Mouse (Mus musculus): ENCODE measurements around the gene Dnajc11. TPM values are rescaled to one million over a fixed set of nuclear protein-coding genes. Genes with fewer than 3 reads are reported as not detected.

Dnajc11 gene
- polyA plus RNA-seq, 1 experiment from 2014 or later = 73.2 TPM

DNA sequence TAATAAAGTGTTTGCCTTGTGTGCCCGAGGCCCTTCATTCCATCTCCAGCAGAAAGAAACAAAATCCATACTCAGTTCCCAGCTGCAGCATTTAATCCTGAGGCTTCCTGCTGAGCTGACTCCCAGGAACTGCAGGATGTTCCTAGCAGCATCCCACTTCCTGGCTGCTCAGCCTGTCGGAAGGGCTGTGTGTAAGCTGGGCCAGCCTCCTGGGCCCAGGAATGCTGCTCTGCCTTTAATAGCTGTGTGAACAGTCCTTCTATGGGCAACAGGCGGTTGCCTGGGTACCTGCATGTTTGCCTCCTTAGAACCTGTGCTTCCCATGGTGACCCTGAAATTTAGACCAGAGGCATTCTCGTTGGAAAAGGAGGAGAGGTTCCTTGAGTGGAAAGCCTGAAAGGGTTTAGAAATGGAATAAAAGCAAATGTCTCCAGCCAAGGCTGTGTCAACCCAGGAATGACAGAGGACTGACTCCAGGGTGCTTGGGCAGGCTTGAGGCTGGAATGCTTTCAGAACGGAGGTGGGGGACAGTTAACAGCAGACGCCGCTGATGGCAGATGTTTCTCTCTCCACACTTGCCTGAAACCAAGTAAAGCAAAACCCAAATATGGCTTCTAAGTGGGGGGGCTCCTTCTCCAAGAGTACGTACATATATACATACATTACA lies 74.1 kb downstream of the Dnajc11 start:
- peaks cover 33% of the 10 kb centered on the region for H3K4me1 ChIP-seq (replicated peaks)
- WGBS = 12% methylated on average over 8 of the region's 8 CpGs

DNA sequence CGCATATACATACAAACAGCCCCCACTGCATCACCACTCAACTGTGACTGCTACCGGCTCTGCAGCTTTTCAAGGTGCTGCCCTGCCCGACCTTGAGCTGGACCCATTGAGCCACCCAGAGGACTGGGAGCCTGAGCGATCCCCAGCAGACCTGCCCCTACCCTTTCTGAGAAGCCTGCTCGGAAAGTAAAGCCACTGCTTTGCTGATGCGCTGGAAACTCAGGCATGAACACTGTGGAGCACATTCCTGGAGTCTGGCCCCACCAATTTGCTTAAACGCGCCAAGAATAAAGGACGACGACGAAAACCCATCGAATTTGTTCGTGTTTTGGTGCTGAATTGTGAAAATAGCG lies 74.6 kb downstream of the Dnajc11 start:
- H3K36me3 ChIP-seq = no peaks in the 10 kb centered on the region
- peaks cover 35% of the 10 kb centered on the region for H3K4me1 ChIP-seq (replicated peaks)
- ATAC-seq = no peak
- no peaks in the 10 kb centered on the region for H3K27me3 ChIP-seq (replicated peaks)
- peak overlapping the region; percentile 96 for H3K4me2 ChIP-seq (replicated peaks)
- H3K9me3 ChIP-seq = no peaks in the 10 kb centered on the region
- peak overlapping the region; percentile 79 for H3K4me3 ChIP-seq (replicated peaks)
- 1% methylated on average over 14 of the region's 14 CpGs for WGBS
- peak overlapping the region; percentile 65; the same call in 1 of the 2 replicates for H3K9ac ChIP-seq
- H3K27ac ChIP-seq = peak overlapping the region; percentile 91

More for the DNA sequence above, 74.1 kb downstream of the Dnajc11 start:
- H3K4me3 ChIP-seq (replicated peaks) = peak overlapping the region; percentile 79
- ATAC-seq = no peak
- H3K36me3 ChIP-seq = no peaks in the 10 kb centered on the region
- H3K9ac ChIP-seq = 0 out of 2 replicates have a peak overlapping the region, but pooled peaks have one; percentile 65
- H3K9me3 ChIP-seq = no peaks in the 10 kb centered on the region
- peak overlapping the region; percentile 96 for H3K4me2 ChIP-seq (replicated peaks)
- peak overlapping the region; percentile 91 for H3K27ac ChIP-seq
- no peaks in the 10 kb centered on the region for H3K27me3 ChIP-seq (replicated peaks)

DNA sequence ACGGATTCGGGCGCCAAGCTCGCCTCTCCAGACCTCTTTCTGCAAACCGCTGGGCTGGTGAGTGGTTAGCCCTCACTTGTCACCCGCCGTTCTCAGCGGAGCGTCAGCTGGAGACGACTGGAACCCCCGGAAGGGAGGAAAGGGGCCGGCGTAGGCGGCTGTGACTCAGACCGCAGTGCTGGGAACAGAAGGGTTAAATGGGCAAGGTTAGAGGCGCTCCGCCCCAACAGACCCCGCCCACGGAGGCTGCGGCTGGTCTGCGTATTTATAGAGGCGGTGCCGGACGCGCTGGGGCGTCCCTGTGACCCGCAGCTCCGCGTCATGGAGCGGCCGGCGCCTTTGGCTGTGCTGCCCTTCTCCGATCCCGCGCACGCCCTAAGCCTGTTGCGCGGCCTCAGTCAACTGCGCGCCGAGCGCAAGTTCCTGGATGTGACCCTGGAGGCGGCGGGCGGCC lies 75.2 kb downstream of the Dnajc11 start, which contains the start of gene Klhl21:
TSS of gene Klhl21 (plus strand) at position 182 of the 454 bp plus-strand sequence.
- WGBS = under 1% methylated on average over 45 of the region's 45 CpGs
- Histone ChIP-seq H3K9me3 (no peaks in the 10 kb centered on the region), H3K27me3 (replicated peaks) (no peaks in the 10 kb centered on the region), H3K9ac (peak within 1 kb of the TSS; percentile 65), H3K4me3 (replicated peaks) (peak within 1 kb of the TSS; percentile 79), H3K4me1 (replicated peaks) (peaks cover 38% of the 10 kb centered on the region), H3K36me3 (no peaks in the 10 kb centered on the region), H3K4me2 (replicated peaks) (peak within 1 kb of the TSS; percentile 96), H3K27ac (peak within 1 kb of the TSS; percentile 91)
- peak; percentile 93 for ATAC-seq

DNA sequence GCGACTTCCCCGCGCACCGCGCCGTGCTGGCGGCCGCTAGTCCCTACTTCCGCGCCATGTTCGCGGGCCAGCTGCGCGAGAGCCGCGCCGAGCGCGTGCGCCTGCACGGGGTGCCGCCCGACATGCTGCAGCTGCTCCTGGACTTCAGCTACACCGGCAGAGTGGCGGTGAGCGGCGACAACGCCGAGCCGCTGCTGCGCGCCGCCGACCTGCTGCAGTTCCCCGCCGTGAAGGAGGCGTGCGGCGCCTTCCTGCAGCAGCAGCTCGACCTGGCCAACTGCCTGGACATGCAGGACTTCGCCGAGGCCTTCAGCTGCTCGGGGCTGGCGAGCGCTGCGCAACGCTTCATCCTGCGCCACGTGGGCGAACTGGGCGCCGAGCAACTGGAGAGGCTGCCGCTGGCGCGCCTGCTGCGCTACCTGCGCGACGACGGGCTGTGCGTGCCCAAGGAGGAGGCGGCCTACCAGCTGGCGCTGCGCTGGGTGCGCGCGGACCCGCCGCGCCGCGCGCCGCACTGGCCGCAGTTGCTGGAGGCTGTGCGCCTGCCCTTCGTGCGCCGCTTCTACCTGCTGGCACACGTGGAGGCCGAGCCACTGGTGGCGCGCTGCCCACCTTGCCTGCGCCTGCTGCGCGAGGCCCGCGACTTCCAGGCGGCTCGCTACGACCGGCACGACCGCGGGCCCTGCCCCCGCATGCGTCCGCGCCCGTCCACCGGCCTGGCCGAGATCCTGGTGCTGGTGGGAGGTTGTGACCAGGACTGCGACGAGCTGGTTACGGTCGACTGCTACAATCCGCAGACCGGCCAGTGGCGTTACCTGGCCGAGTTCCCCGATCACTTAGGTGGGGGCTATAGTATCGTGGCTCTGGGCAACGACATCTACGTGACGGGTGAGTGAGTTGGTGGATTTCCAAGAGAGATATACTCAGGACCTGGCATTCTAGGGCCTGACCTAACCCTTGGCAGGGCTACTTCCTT lies 75.9 kb downstream of the Dnajc11 start:
- Histone ChIP-seq H3K4me1 (replicated peaks) (peaks cover 38% of the 10 kb centered on the region), H3K9ac (peak overlapping the region; percentile 65), H3K4me3 (replicated peaks) (peak overlapping the region; percentile 79), H3K27ac (peak overlapping the region; percentile 91), H3K4me2 (replicated peaks) (peak overlapping the region; percentile 96), H3K36me3 (no peaks in the 10 kb centered on the region), H3K9me3 (no peaks in the 10 kb centered on the region), H3K27me3 (replicated peaks) (no peaks in the 10 kb centered on the region)
- WGBS = under 1% methylated on average over 104 of the region's 115 CpGs
- peak; percentile 79 for ATAC-seq

DNA sequence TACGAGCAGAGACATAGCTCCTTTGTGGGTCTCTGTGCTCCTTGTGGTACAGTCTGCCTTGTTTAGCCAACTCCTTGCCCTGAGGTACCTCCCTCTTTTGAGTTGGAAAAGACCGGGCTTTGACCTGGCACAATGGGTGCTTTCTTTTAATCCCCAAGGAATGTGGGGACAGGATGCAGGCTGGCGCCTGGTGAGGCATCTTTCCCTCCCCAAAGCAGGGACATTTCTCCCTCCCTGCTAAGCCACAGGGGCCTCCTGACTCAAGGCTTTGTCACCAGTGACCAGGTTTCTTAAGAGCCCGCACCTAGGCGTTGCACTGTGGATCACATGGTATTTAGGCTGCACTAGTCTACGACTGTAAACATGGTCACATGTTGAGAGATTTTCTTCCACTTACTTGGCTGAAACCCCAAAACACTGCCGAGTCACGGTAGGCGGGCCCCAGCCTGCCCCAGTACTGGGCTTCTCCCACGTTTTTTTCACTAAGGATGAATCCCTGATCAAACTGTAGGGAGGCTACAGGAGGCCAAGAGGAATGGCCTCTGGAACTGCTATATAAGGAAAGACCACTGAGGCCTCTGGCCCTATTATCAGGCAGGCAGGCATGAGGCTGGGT lies 76.7 kb downstream of the Dnajc11 start:
- 2% methylated on average over 10 of the region's 10 CpGs for WGBS
- Histone ChIP-seq H3K36me3 (peaks cover 6% of the 10 kb centered on the region), H3K9me3 (no peaks in the 10 kb centered on the region), H3K4me1 (replicated peaks) (peaks cover 38% of the 10 kb centered on the region), H3K27me3 (replicated peaks) (no peaks in the 10 kb centered on the region), H3K4me3 (replicated peaks) (peak overlapping the region; percentile 79), H3K27ac (no peak overlapping the region), H3K9ac (peak overlapping the region; percentile 65), H3K4me2 (replicated peaks) (peak overlapping the region; percentile 96)
- ATAC-seq = peak; percentile 27

- no peak for ATAC-seq
- H3K9me3 ChIP-seq = no peaks in the 10 kb centered on the region
- H3K27ac ChIP-seq = 0 out of 2 replicates have a peak overlapping the region, but pooled peaks have one; percentile 29
- peaks cover 6% of the 10 kb centered on the region for H3K36me3 ChIP-seq
- H3K4me3 ChIP-seq (replicated peaks) = peak overlapping the region; percentile 79
- peak overlapping the region; percentile 96 for H3K4me2 ChIP-seq (replicated peaks)
- 16% methylated on average over 13 of the region's 13 CpGs for WGBS
- H3K4me1 ChIP-seq (replicated peaks) = peaks cover 38% of the 10 kb centered on the region
- H3K9ac ChIP-seq = peak overlapping the region; percentile 65
- H3K27me3 ChIP-seq (replicated peaks) = no peaks in the 10 kb centered on the region
Observed at GRCm38 (mm10) chr4:152010707-152011134, 77.2 kb downstream of the Dnajc11 start.

- H3K36me3 ChIP-seq = peaks cover 10% of the 10 kb centered on the region
- no peak for ATAC-seq
Observed at GRCm38 (mm10) chr4:152011171-152011760, 77.8 kb downstream of the Dnajc11 start.

GRCm38 (mm10) chr4:152012109-152012508 lies 78.6 kb downstream of the Dnajc11 start:
- peaks cover 38% of the 10 kb centered on the region for H3K4me1 ChIP-seq (replicated peaks)
- H3K27me3 ChIP-seq (replicated peaks) = no peaks in the 10 kb centered on the region
- no peaks in the 10 kb centered on the region for H3K9me3 ChIP-seq
- H3K9ac ChIP-seq = no peak overlapping the region
- peak overlapping the region; percentile 96; the same call in 1 of the 2 replicates for H3K4me2 ChIP-seq (replicated peaks)
- H3K4me3 ChIP-seq (replicated peaks) = no peak overlapping the region
- no peak overlapping the region for H3K27ac ChIP-seq
- ATAC-seq = no peak
- WGBS = 90% methylated on average over 16 of the region's 16 CpGs
- H3K36me3 ChIP-seq = peaks cover 10% of the 10 kb centered on the region

More at GRCm38 (mm10) chr4:152011171-152011760, 77.8 kb downstream of the Dnajc11 start:
- Histone ChIP-seq H3K4me2 (replicated peaks) (peak overlapping the region; percentile 96), H3K27me3 (replicated peaks) (no peaks in the 10 kb centered on the region), H3K27ac (0 out of 2 replicates have a peak overlapping the region, but pooled peaks have one; percentile 29), H3K9ac (peak overlapping the region; percentile 65; the same call in 1 of the 2 replicates), H3K4me1 (replicated peaks) (peaks cover 38% of the 10 kb centered on the region), H3K4me3 (replicated peaks) (peak overlapping the region; percentile 79), H3K9me3 (no peaks in the 10 kb centered on the region)
- 77% methylated on average over 8 of the region's 8 CpGs for WGBS

- Histone ChIP-seq H3K4me3 (replicated peaks) (no peak overlapping the region), H3K36me3 (peaks cover 12% of the 10 kb centered on the region), H3K9me3 (no peaks in the 10 kb centered on the region), H3K27me3 (replicated peaks) (no peaks in the 10 kb centered on the region), H3K9ac (no peak overlapping the region), H3K4me1 (replicated peaks) (peaks cover 27% of the 10 kb centered on the region), H3K27ac (no peak overlapping the region), H3K4me2 (replicated peaks) (no peak overlapping the region)
- ATAC-seq = no peak
- 82% methylated on average over 12 of the region's 12 CpGs for WGBS
Observed at GRCm38 (mm10) chr4:152013036-152013813, 79.7 kb downstream of the Dnajc11 start.

GRCm38 (mm10) chr4:152019073-152019472 lies 85.6 kb downstream of the Dnajc11 start:
- Histone ChIP-seq H3K4me1 (replicated peaks) (0 out of 2 replicates have a peak, but pooled peaks cover 9% of the 10 kb centered on the region), H3K27ac (no peak overlapping the region), H3K4me3 (replicated peaks) (no peak overlapping the region), H3K9ac (no peak overlapping the region), H3K27me3 (replicated peaks) (no peaks in the 10 kb centered on the region), H3K9me3 (no peaks in the 10 kb centered on the region), H3K36me3 (peaks cover 54% of the 10 kb centered on the region), H3K4me2 (replicated peaks) (no peak overlapping the region)
- no peak for ATAC-seq
- WGBS = 86% methylated on average over 6 of the region's 6 CpGs

DNA sequence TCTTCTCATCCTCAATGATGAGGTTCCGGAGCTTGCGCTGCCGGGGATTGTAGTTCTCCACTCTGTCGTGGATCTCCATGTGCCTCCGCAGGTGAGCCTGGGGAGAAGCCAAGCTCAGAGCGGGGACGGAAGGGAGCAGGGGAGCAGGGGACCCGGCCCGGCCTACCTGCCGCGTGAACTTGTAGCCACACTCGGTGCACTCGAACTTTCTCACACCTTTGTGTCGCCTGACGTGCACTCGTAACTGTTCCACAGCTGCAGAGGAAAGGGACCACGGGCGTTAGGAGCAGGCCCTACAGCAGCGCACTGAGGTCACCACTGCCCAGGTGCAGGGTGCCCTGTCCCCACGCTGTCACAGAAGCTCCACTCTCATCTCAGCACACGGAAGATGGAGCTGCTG lies 86.5 kb downstream of the Dnajc11 start:
- peaks cover 50% of the 10 kb centered on the region for H3K36me3 ChIP-seq
- H3K4me1 ChIP-seq (replicated peaks) = peaks cover 17% of the 10 kb centered on the region
- no peak overlapping the region for H3K4me3 ChIP-seq (replicated peaks)
- H3K4me2 ChIP-seq (replicated peaks) = no peak overlapping the region
- 89% methylated on average over 21 of the region's 21 CpGs for WGBS
- ATAC-seq = no peak
- no peaks in the 10 kb centered on the region for H3K9me3 ChIP-seq
- no peak overlapping the region for H3K9ac ChIP-seq
- no peak overlapping the region for H3K27ac ChIP-seq
- no peaks in the 10 kb centered on the region for H3K27me3 ChIP-seq (replicated peaks)

Data from intestine, embryonic 15.5 days (tissue).